Mouse (Mus musculus): ENCODE data around the gene Wsb2. TPM values are rescaled to one million over a fixed set of nuclear protein-coding genes. Genes with fewer than 3 reads are reported as not detected.

Wsb2 gene
- polyA plus RNA-seq (2021; fragmentation: Nextera tagmentation): 51.1 and 52.1 TPM in 2 replicates
- long read RNA-seq, experiment 1, transcript Wsb2-204 (3 exons, 392 nt): minor isoform, 5 of 125 reads
- long read RNA-seq, experiment 1, transcript Wsb2-202 (8 exons, 1,526 nt): minor isoform, 15 of 125 reads
- long read RNA-seq, experiment 1, transcript Wsb2-201 (9 exons, 2,421 nt): major isoform, 49 of 125 reads
- long read RNA-seq, experiment 1, transcript Wsb2-206 (4 exons, 600 nt): minor isoform, 5 of 125 reads
- long read RNA-seq, experiment 1, partial matches to known transcripts: 48 of 125 reads
- long read RNA-seq, experiment 1, other reads (novel, unspliced or antisense): 3 of 125 reads
- long read RNA-seq, experiment 2, transcript Wsb2-206 (4 exons, 600 nt): minor isoform, 5 of 277 reads
- long read RNA-seq, experiment 2, transcript Wsb2-202 (8 exons, 1,526 nt): minor isoform, 9 of 277 reads
- long read RNA-seq, experiment 2, transcript Wsb2-201 (9 exons, 2,421 nt): major isoform, 202 of 277 reads
- long read RNA-seq, experiment 2, partial matches to known transcripts: 32 of 277 reads
- long read RNA-seq, experiment 2, other reads (novel, unspliced or antisense): 24 of 277 reads

GRCm38 (mm10) chr5:117357129-117357477 is at the start of gene Wsb2:
Wsb2 (plus strand) TSS chr5:117357304.

GRCm38 (mm10) chr5:117318741-117319629 is 38.1 kb upstream of the Wsb2 start, which contains the start of gene Vsig10:
Vsig10 (plus strand) TSS chr5:117319083.

GRCm38 (mm10) chr5:117388877-117389276 is 31.8 kb downstream of the Wsb2 start, which contains the start of gene Rfc5:
Rfc5 (minus strand) TSS chr5:117389047.

GRCm38 (mm10) chr5:117413507-117414501 is 56.7 kb downstream of the Wsb2 start, which contains the start of gene Ksr2:
Ksr2 (plus strand) TSS chr5:117414000.

Other genes starting within 250 kb of the Wsb2 start
- 9.1 and 12.1 TPM in 2 replicates for gene Suds3, start 241.2 kb upstream of the Wsb2 start, polyA plus RNA-seq (2021; fragmentation: Nextera tagmentation)
- gene Taok3, start 237.2 kb upstream of the Wsb2 start, polyA plus RNA-seq (2021; fragmentation: Nextera tagmentation): 24.3 and 27.2 TPM in 2 replicates
- gene Pebp1, start 69.7 kb upstream of the Wsb2 start, polyA plus RNA-seq (2021; fragmentation: Nextera tagmentation): 1,266 and 1,296 TPM in 2 replicates
- 0.39 and 0.94 TPM in 2 replicates for gene Vsig10, start 38.2 kb upstream of the Wsb2 start, polyA plus RNA-seq (2021; fragmentation: Nextera tagmentation)
- gene Rfc5, start 31.7 kb downstream of the Wsb2 start, polyA plus RNA-seq (2021; fragmentation: Nextera tagmentation): 15.6 and 15.8 TPM in 2 replicates
- gene Ksr2, start 56.7 kb downstream of the Wsb2 start, polyA plus RNA-seq (2021; fragmentation: Nextera tagmentation): 5.4 and 6.4 TPM in 2 replicates

Measured in layer of hippocampus, adult 6 months (tissue).